Mouse (Mus musculus) bone marrow macrophage, adult 2 months (primary cell): Measurements from ENCODE around the gene Gss.

ENCODE experiments used
- CTCF ChIP-seq: IDR thresholded peaks from 2 replicates; pipeline ENCODE4 v1.5.1; 2012; ENCODE audit warnings: low read depth, mild to moderate bottlenecking, low read length, moderate library complexity
- POLR2A ChIP-seq: IDR thresholded peaks from 2 replicates; pipeline ENCODE4 v1.6.1; 2012; ENCODE audit warnings: mild to moderate bottlenecking, low read depth, low read length, borderline replicate concordance

- TF ChIP-seq POLR2A (no peak), CTCF (no peak)
Measured at GRCm38 (mm10) chr2:155623996-155624395, 31.4 kb upstream of the Gss start.
